Mouse (Mus musculus): ENCODE results near the gene Tsc2.
"Not testable (repeated sequence)": the region's sequence is repeated elsewhere in the genome, so short reads cannot be mapped to it uniquely, and the experiment has no call there.

Tsc2 gene

DNA sequence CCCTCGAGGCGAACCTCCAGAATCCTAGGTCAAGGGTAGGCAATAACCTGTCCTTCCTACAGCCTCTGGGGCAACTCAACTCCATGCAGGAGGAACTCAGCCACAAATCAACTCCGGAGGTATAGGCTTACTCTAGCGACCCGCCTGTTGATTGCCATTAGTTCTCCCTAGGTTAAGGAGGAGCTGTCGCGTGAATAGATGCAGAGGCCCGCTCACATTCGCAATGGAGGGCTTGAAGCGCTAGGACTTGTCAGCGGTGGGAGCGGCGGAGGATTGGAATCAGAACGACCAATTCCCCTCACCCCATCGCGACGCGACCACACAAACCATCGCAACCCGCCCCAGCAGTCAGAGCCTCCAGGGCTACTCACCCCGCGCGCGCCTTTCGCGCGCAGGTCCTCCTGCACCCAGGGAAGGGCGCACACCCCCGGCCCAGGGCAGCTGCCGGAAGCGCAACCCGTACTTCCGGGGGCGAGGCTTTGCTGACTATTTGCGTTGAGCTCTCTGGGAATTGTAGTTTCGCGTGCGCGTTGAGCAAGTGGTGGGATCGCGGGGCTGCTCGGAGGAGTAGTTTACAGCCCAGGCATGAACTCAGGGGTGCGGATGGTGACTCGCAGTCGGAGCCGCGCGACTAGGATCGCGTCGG is at the start of gene Tsc2, which contains the start of gene Nthl1:
TSS of gene Tsc2 (minus strand) at position 464 of the 646 bp plus-strand sequence.
TSS of gene Nthl1 (plus strand) at position 514 of the 646 bp plus-strand sequence.
- DNase-seq = peak; percentile 81 to 84

DNA sequence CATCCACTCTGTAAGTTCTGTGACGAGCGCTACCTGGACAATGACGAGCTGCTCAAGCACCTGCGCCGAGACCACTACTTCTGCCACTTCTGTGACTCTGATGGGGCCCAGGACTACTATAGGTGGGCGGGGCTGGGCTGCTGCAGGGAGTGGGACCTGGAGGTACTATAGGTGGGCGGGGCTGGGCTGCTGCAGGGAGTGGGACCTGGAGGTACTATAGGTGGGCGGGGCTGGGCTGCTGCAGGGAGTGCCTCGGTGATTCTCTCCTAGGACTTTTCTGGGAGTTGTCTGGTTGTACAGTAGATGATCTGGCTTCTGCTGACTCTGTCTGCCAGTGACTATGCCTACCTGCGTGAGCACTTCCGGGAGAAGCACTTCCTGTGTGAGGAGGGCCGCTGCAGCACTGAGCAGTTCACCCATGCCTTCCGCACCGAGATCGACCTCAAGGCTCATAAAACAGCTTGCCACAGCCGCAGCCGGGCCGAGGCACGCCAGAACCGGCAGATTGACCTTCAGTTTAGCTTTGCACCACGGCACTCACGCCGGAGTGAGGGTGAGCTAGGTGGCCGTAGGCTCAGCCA is 45.2 kb upstream of the Tsc2 start:
- DNase-seq = no peak

DNA sequence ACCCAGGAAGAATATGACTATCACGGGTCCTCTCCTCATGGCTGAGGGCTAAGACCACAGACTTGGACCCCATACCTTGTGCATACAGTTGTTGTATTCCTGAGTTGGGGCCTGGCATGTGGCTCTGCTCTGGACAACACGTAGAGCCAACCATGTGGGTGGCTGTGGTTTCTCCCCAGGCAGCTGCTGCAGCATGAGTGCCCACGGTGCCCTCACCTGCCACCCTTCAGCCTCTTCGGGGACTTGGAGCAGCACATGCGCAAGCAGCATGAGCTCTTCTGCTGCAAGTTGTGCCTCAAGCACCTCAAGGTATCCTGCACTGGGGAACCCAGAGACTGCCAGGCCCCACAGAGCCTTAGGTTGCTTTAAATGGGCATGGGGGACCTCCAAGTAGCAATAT is 44.4 kb upstream of the Tsc2 start:
- no peak for DNase-seq

DNA sequence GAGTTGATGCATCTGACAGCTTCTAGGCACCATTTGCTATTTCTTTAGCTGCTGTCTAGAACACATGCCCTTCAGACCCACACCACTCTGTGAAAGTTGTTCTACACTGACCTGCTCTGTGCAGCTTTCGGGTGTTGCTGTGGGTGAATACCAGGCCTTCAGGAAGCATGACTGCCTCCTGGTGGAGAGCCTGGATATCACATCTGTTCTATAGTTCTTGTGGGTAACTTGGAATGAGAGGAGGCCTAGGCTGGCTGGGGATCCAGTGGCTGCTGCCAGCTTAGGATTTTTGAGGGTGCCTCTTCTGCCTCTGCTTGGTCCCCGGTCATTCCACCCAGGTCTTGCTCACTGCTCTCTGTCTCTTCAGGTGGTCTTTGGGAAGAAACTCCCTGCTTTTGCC is 43.8 kb upstream of the Tsc2 start:
- peak; percentile 77 to 87 for DNase-seq

DNA sequence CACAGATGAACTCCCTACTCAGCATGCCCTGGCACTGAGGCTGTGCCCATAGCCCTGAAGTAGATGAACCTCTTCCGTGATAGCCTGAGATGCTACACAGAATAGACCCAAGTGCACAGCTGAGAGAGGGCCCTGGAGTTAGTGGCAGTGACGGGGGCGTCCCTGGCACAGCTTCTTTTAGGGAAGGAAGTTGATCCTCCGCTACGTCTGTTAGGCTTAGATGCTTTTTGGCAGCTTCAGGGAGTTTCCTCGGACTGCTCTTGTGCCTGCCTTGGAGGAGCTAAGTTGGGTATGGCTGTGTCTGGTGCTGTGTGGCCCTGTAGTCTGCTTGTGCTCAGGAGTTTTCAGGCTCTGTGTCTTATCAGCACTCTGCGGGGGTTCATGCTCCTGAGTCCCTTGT is 41.8 kb upstream of the Tsc2 start:
- DNase-seq = no peak

DNA sequence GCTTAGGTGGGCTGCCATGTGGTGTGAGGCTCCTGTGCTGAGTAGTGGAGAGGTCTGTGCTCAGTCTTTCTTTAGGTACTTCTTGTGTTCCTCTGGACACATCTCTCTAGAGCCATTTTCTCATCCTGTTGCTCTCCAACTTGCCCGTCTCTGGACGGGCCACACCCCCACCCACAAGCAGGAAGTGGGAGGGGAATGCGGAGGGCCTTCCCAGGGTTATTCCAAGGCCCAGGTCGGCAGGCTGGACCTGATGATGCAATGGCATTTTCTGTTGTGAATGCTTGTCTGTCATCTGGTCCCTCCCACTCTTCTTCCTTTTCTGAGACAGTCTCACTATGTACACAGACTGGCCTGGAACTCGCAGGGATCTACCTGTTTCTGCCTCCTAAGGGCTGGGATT is 39.7 kb upstream of the Tsc2 start:
- DNase-seq = no peak

DNA sequence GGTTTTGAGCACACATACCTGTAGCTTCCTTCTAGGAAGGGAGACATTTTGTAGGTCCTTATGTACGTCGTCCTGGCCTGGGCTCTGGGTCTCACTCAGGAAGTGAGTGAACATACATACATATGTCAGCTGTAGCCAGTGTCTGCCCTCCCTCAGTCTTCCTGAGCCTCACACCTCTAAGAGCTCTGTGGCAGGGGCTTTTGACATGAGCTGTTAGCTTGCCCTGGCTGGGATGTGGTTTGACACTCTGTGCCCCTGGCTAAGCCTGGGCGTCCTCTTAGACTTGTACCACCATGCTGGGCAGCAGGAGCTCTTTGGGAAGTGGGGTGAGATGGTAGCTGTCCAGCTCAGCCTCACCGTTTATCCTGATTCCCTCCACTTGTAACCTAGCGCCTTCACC is 38.9 kb upstream of the Tsc2 start:
- DNase-seq = no peak

DNA sequence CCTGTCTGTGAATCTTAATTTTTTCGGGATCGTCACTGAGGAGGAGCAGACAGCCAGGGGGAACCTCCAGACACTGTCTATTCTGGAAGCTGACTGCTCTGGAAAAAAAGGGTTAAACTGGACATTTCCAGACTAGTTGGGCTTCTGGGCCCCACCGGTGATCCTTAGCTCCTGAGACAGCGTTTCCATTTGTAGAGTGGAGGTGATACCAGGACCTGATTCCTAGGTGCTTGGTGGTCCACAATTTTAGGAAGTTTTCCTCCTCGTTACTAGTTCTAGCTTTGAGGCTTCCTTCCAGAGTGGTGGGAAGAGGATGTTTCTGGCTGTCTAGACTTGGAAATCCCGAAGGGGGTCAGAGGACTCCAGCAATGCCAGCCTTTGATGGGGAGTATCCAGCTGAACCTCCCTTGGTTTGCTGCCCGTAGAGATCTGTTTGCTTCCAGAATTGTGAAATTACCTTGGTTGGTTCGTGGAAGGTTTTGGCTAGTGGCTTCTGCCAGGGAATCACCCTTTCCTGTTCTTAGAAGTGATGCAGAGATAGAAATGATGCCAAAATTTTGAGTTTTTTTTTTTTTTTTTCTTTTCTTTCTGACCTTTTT is 37.9 kb upstream of the Tsc2 start:
- no peak for DNase-seq

DNA sequence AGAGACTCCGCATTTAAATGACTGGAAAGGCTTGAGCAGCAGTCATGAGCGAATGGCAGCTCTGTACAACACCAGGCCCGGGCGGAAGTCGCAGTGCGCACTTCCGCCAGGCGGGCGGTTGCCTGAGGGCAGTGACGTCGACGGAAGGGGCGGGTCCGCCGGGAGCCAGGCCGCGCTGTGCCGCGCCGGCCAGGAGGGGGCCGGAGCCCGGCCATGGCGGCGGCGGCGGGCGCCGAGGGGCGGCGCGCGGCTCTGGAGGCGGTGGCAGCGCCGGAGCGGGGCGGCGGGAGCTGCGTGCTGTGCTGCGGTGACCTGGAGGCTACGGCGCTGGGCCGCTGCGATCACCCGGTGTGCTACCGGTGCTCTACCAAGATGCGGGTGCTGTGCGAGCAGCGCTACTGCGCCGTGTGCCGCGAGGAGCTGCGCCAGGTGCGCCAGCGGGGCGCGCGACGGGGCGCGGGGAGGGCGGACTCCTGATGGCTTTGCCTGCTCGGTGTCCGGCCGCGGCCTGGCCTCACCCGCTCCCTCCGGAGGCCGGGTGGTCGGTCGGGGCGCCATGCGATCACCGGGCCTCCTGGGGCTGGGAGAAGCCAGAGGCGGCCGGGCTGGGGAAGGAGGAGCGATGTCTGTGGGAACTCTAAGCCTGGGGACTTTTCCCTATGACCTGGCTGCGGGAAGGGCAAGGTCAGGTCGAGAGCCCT is 37.3 kb upstream of the Tsc2 start, which contains the start of gene Zfp598:
TSS of gene Zfp598 (plus strand) at position 143 of the 701 bp plus-strand sequence.
- peak; percentile 95 to 97 for DNase-seq

DNA sequence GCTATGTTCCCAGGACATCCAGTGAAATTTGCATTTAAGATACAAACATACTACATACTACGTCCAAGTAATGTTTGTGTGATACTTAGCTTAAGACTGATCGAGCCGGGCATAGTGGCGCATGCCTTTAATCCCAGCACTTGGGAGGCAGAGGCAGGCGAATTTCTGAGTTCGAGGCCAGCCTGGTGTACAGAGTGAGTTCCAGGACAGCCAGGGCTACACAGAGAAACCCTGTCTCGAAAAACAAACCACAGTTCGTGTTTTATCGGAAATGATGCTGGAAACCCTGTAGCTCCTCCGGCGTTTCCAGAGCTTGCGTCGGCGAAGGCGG is 36.7 kb upstream of the Tsc2 start:
- DNase-seq = not testable (repeated sequence)

DNA sequence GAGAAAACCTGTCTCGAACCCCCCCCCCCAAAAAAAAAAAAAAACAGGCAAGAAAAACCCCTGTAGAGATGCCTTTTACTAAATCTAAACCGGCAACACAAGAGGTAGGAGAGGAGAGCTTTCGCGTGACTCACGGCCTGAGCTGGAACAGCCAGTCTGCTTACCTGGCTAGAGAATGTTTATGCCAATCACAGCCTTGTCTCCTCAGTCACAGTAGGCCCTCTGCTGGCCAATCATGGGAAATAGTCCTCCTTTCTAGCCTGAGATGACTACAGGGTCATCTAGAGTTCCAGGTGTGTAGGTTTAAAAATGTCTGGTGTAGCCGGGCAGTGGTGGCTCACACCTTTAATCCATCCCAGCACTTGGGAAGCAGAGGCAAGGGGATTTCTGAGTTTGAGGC is 35.0 kb upstream of the Tsc2 start:
- DNase-seq = peak; percentile 82 to 87

DNA sequence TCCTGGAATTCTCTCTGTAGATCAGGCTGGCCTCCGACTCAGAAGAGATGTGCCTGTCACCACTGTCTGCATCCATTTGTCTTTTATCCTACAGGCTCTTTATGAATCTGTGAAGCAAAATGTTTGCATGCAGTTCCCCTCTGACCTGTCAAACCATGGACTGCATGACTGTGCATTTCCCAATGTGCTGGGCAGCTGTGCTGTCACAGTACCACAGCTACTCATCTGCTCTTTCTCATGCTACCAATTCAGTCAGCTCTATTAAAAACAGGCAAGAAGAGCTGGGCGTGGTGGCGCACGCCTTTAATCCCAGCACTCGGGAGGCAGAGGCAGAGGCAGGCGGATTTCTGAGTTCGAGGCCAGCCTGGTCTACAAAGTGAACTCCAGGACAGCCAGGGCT is 34.6 kb upstream of the Tsc2 start:
- not testable (repeated sequence) for DNase-seq

DNA sequence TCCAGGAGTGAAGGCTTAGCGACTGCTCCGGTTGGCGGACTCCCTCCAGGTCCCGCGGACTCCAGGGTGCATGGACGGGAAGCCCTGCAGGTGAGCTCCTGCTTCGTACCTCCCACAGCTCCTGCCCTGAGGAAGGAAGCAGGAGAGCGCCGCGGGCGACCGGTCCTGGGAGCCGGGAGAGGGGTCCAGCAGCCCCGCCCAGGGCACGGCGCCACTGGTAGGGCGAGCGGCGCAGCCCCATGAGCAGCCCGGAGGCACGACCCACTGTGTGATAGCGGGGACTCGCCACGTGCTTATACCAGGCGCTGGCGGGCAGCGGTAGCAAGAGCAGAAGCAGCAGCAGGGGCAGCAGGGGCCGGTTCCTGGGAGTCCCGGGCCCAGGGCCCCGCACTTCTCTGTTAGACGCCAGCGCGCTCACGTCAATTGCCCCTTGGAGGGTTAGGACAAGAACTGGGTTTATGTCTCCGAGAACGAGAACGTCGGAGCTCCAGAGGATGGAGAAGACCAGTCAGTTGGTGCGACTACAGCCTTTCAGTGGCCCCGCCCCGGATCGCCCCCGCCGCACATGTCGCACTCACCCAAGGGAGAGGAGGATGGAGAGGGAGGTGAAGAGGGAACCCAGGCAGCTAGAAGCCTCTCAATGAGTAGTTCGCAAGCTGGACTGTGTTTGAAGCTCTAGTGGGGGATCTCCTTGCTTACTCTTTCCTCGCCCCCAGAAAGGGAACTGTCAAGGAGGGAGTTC is 25.8 kb upstream of the Tsc2 start, which contains the start of gene Npw:
TSS of gene Npw (minus strand) at position 441 of the 742 bp plus-strand sequence.
- no peak for DNase-seq

DNA sequence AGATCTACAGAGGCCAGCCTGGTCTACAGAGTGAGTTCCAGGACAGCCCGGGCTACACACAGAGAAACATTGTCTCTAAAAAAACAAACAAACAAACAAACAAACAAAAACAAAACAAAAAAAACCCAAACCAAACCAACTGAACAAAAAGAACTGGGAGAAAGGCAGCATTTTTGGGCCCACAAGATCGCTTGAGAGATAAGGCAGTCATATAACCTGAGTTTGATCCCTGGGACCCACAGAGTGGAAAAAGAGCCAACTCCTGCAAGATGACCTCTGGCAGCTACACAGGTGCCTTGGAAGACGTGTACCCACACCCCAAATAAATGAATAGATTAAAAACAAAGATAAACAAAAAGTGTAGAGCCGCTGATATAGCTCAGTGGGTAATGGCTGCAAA is 22.5 kb upstream of the Tsc2 start:
- DNase-seq = no peak

DNA sequence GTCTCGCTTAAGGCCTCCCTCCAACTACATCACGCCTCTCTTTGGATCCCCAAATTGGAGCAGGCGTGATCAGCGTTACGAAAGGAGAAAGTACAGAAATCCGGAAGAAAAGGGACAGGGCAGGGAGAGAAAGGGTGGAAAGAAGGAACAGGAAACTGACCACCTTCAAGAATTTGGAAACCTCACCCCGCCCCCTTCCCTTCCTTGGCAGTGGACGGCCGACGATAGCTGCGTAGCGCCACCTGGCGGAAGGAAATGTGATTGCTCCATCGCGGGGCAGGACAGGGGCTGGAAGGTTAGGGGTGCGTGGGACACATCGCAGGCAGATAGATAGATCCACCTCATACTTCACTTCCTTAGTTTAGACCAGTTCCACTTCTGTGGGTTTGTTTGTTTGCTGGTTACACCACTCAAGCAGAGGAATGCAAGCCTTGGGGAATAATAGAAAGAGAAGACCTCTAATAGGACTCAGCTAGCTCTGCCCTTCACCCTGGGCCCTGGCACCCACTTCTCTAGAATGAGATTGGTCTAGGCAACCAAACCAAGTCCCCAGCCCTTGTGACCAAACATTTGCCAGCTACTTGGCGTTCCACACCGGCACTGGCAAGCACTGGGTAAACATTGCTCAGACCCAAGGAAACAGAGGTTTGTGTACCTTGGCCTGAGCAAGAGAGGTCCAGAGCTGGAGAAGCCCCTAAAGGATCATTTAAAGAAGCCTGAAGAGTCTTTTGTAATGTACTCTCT is 21.7 kb upstream of the Tsc2 start:
- peak; percentile 87 to 91 for DNase-seq

DNA sequence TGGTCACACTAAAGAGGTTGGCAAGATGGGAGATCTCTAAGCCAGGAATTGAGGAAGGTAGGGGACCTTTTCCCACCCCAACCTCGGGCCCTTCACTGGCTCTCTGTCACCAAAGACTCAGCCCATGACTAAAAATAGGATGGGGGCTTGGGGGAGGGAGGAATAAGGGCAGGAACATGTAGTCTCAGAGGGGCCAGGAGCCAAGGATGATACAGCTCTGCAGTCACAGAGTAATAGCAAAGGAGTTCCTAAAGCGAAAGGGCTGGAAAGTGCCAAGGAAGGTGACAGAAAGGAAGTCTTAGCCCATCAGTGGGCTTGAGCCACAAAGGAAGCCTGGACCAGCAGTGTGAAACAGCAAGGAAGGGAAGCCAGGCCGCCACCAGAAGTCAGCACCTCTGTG is 19.4 kb upstream of the Tsc2 start:
- DNase-seq = no peak

DNA sequence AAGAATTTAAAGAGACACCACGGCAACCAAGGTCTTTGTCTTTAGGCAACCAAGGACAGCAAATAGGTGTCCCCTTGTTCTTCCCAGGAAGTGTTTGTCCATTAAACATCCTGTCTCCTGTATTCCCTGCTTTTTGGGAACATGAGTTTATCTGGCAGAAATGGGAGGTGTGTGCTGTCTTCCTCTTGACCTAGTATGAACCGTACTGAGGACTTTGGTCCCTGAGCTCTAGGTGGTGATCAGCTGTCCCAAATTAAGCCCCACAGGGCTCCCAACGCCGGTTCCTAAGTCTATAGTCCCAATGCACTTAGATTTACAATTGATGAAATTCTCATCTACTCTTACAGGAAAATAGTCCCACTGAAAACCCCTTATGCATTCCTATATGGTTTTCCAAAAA is 18.3 kb upstream of the Tsc2 start:
- no peak for DNase-seq

DNA sequence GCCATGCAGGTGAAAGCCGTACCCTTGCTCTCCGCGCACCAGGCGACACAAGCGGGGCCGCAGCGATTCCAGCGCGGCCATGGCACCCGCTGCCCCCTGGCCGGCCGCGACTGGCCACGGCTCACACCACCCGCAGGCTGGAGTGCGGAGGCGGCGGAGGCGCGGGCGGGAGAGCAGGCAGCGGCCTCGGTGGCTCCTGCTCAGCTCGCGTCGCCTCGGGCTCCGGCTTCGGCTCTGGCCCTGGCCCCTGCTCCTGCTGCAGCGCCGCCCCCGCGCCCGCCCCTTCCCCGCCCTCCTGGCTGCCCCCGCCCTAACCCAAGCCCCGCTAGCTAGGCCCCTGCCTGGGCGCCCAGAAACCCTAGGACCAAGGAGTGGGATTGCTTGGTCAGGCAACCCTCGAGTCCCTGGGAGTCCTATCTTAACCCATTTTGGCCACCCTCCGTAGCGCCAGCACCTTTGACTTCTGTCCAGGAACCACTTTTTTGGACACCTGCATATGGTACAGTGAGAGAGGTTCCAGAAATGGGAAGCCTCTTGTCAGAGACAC is 17.7 kb upstream of the Tsc2 start, which contains the start of gene Slc9a3r2:
TSS of gene Slc9a3r2 (minus strand) at position 258 of the 547 bp plus-strand sequence.
- peak; percentile 69 to 82 for DNase-seq

DNA sequence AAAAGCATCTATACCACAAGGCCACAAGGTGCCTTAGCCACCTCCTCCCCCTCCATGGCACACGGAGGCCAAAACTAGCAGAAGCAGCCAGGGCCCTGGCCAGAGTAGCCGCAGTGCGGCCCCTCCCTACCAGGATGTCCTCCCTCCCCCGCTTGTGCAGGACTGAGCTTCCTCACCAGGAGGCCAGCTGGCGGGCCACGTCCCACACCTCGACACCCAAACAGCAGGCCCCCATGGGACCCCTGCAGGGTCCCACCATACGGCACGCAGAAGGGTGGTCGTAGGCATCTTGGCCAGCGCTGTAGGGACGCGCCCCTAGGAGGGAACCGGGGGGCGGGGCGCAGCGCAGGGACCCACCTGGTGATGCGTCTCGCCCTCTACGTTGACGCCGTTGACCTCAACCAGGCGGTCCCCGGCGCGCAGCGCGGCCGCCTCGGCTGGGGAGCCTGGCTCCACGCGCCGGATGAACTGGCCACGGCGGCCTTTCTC is 17.2 kb upstream of the Tsc2 start:
- peak; percentile 62 to 70 for DNase-seq

DNA sequence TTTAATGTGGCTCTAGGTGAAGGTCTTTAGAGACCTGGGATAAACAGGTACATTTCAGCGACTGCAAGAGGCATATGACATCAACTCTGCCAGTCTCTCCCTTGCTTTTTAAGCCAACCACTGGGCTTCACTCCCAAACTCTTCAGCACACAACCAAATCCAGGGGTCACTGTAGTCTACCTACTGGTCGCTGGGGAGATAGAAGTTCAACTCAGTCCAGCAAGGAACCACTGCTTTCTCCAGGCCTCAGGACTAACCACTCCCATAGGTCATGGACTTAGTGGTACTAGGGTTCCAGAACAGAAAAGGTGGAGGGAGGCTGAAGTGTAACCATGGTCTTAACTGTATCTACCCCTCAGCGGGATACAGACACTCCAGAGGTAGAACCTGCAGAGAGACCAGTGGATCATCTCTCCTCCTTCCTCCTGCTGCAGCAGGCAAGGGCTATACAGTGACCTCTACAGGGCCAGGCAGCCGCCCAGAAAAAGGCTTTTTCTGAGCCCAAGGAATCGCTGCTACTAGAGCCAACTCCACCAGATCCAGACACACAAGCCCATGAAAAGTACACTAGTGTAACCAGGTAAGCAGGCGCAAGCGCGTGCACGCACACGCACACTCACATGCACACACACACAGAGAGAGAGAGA is 16.4 kb upstream of the Tsc2 start:
- DNase-seq = peak in 1 of 2 experiments; percentile 50

DNA sequence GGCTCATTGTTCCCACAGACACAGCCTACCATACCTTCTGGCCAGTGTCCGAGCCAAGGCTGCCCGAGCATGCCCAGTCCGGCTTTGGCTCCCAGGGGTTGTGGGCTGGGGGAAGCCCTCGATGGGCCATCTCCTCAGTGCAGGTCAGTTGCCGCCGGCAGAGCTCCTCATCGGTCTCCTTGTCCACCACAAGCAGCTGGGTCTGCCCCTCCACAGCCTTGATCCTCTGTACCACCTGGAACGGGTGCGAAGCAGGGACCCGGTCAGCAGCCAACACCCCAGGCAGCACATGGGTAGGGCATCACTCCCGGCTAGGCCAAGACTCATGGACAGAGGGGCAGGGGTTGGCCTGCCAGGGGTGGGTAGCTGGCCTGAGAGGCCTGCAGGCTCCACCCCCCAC is 15.1 kb upstream of the Tsc2 start:
- no peak for DNase-seq
